Mouse (Mus musculus): ENCODE measurements around the gene Ifnk.

Gene Ifnk

DNA sequence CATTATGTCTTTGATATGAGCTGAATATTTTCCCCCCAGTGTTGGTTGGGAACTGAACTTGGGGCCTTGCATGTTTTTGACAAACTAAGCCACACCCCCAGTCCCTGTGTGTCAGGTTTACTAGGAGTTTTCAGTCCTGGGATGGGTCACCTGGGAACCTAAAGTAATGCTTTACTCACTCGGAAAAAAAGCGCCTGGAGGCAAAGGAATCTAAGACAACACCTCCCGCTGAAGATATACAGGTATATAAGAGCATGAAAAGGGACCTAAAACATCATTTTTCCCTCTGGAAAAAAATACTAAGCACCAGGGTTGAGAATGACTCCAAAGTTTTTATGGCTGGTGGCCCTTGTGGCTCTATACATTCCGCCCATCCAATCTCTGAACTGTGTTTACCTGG is at the start of gene Ifnk:
Gene Ifnk, plus strand, starts transcription at position 301 of the 400 bp plus-strand sequence.
- no peak for DNase-seq

DNA sequence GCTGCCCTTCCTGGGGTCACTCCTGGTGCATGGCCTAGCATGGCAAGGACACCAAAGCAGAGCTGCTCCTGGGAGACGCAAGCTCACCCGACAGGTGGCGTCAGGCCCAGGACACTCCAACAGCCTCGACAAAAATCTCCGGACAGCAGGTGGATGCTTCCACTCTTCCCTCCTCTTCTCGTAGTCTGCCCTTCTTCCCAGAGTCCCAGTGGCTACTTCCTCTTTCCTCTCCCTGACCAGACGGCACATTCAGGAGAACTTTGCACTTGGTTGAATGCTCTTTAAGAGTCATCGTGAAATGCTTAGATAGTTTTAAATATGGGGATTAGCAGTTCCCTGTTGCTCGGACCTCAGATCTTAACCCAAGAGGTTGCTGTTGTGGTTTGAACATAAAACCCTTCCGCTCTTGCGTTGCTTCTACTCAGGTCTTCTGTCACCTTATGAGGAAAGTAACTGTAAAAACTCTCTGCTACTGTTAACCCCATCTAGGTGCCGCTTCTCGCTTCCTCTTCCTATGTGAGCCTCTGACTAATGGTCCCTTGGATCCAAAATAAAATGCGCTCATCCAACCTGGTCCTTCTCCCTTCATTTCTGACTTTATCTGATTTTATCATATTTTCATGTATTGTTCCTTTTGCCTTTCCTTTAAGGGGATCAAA is 46.6 kb upstream of the Ifnk start:
- DNase-seq, result no peak

DNA sequence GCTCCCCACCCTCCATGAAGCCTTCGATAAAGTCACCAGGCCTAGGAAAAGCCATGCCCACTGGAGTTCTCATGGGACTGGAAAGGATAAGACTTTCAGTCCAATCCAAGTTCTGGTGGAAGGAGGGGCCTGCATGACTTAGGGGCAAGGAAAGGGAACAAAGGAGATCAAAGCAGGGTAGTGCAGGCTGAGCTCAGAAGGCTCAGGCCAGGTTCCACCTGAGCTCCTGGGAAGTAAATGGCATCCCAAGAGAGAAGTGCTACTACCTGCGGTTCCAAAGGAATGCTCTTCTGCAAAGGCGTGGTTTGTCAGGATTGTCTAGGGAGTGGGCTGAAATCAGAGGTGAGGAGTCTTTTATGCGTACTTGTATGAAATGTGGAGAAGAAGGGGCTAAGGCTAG is 39.4 kb upstream of the Ifnk start:
- DNase-seq, result no peak

DNA sequence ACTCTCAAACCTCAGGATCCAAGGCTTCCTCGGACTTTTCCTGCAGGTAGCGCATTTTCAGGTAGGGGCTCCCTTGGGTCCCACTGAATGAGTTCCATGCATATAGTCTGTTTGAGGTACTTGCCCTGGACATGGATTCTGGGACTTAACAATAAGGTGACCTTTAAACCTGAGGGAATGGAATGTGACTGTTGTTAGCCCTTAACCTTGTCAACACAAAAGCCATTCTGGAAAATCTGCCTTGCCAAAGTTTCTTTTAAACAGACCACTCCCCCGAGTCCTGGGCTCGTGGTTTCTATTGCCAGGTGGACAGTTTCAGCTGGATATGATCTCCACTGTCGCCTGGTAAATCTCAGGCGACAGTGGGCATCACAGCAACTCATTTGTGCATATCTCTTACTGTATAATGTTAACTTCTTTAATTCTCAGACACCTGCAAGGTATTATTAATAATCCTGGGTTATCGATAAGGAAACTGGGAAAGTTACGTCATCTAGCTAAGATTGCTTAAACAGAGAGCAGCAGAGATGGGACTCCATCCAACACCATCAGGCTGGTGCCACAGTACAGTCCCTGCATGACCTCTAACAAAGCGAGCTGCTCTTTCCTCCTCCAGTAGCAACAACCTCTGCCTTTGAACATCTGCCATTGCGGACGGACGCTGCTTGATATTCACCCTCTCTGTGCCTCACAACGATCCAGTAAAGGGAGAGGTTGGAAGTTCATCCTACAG is 38.2 kb upstream of the Ifnk start:
- no peak for DNase-seq

DNA sequence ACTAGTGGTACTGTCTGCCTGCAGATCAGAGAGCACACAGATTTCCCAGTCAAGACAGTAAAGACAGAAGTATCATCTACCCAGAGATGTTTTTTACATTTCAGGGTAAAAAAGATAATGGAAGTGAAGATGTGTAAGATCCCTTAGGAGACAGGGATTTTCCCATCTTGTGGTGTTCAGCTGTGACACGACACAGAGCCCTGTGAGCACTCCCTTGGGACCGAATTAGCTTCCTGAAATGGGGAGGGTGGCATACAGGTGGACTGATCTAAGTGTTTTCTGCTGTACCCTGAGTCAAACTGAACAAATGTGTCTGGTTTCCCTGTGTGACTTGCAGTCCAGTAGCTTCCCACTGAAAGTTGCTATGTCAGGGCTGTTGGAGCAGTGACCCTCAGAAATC is 36.9 kb upstream of the Ifnk start:
- no peak for DNase-seq

DNA sequence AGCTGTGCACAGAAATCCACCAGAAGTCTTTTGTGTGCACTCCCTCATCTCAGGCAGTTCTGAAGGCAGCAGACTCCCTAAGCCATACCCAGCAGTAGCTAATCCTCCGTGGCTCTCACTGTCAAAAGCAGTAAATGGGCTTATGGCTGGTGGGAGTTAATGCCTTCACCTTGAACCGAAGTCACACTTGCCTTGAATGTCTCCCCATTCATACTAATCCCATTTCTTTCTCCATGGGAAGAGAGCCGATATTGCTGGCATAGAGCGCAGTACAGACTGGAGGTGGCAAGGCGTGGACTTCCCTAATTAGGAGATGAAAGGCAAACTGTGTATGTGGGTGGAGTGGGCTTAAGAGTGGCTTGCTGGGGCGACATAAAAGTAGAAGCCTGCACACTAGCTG is 35.9 kb upstream of the Ifnk start:
- DNase-seq, result no peak

DNA sequence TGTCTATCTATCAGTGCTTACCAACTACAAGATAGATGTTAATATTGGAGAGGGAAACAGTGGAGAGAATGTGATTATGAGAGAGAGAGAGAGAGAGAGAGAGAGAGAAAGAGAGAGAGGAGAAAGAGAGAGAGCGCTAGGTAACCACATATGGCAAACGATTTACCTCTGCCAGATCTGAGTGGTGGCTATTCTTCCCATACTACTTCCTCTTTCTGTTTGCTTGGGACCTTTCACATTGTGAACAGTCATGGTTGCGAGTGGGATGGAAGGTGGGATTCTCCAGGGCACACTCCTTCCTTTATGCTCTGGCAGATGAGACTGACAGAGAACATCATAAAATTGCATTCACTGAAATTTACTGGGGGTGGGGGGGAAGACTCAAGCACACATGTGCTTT is 34.7 kb upstream of the Ifnk start:
- DNase-seq, result no peak

DNA sequence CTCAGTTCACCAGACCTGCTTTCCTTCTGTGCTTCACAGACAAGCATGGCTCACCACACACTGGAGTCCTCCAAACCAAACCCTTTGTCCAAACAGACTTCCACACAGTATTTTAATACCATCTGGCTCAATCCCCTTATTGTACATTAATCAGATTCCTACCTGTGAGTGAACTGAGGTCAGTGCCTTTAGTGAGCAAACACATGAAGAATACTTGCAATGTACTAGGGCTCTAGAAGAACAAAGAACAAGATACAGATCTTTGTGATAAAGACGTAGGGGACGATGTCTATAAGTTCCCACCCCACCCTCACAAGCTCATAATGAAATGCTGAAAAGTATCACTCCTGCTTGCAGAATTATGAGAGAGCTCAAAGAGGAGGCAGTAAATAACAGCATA is 33.0 kb upstream of the Ifnk start:
- DNase-seq, result no peak

DNA sequence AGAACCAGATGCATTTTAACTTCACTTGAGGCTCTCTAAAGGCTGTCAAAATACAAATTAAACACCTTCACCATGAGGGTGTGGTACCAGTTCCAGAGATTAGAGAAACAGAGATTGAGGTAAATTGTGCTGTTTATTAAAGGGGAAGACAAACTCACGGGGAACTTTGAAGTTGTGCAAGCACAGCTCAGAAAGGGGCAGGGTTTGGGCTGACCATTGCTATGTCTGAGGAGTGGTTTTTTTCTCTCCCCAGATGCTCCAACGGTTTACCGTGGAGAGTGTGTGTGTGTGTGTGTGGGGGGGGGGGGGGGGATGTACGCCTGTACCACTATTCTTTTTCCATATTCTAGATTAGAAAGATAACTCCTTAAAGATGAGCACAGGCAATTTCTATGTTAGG is 31.7 kb upstream of the Ifnk start:
- no peak for DNase-seq

DNA sequence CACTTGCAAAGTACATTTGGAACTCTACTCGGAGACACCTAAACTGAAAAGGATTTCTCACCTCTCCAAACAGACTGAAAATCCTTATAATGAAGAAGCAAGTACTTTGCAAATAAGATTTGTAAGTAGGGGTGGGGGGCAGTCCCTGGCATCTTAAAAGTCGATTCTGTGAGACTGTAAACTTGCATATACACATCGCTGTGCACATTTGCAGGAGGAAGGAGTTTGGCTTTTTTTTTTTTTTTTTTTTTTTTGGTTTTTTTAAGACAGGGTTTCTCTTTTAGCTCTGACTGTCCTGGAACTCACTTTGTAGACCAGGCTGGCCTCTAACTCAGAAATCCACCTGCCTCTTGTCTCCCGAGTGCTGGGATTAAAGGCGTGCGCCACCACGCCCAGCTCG is 31.3 kb upstream of the Ifnk start:
- DNase-seq, result no peak

DNA sequence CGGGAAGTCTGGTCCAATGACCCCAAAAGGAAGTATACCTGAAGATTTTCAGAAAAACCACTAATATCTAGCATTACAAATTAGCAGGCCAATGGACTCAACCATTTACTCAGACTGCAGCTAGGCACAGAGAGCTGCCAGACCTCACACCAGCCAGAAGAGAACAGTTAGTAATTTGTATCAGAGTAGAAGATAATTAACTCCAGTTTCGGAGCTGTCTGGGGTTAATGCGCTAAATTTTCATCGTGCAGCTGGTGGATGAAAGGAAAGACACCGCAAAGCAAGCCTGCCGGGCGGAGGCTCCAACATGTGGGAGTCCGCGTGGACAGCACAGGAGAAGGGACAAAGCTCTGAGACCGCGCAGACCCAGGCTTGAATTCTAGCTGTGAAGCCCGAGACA is 30.8 kb upstream of the Ifnk start:
- DNase-seq, result peak; percentile 40

DNA sequence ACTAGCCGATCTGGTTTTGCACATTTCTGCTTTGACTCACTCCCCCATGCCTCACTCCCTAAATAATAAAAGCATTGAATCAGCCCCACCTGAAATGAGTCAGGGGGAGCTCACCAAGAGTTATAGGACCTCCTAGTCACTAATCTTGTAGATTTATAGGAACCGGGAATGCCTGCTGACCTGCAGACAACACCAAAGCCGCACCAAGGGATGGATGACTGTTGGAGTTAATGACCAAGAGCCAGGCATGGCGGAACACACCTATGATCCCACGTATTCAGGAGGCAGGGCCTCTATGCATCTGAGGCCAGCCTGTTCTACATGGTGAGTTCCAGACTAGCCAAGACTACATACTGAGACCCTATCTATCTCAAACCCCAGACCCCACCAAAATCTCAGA is 28.8 kb upstream of the Ifnk start:
- no peak for DNase-seq

DNA sequence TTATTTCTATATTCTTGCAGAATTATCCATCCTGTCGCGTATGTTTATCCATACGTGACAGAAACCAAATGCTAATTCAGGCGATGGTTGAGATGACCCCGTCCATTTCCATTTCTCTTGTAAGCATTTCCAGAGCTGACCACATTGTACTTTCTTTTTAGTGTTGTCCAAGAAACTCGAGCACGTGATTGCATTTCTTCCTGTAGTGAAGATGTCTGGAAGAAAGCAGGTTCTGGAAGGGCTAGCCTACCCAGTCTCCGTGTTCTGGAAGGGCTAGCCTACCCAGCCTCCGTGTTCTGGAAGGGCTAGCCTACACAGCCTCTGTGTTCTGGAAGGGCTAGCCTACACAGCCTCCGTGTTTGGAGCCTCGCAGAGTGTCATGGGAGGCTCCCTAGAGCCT is 27.8 kb upstream of the Ifnk start:
- DNase-seq, result no peak

DNA sequence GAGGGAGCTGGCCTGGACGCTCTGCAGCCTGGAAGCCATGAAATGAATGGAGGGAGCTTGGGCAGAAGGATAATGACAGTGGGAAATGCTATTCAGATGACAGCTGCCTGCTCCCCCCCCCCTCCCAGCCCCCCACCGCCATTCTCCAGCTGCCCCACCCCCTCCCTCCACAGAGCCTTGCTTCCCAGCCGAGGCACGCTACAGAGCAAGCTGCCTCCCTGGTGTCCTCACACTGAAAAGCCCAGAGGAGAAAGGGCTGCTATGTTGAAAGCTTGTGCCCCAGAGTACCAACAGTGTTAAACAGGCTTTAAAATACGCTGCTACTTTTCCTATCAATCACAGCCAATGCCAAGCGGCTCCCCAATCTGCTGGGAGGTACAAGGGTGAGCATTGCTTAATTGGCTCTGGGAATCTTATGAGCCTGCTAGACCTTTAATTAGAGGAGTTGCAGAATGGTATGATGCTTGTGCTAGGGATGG is 26.5 kb upstream of the Ifnk start:
- DNase-seq, result no peak

DNA sequence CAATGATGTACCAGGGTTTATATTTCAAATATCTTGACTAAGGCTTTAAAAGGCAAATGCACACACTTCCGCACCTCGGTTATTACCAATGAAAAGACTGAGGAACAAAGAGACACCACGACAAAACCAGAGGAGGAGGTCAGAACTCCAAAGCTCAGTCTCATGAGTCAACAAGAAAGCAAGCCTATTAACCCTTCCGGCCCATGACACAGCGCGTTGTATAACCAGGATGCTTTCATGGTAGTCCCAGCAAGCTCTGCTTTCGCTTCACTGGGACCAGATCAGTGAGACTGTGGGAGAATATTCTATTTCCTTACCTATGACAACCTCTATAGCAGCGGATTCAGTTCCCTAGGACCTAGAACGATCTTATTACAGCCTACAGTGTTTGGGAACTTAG is 25.1 kb upstream of the Ifnk start:
- no peak for DNase-seq

DNA sequence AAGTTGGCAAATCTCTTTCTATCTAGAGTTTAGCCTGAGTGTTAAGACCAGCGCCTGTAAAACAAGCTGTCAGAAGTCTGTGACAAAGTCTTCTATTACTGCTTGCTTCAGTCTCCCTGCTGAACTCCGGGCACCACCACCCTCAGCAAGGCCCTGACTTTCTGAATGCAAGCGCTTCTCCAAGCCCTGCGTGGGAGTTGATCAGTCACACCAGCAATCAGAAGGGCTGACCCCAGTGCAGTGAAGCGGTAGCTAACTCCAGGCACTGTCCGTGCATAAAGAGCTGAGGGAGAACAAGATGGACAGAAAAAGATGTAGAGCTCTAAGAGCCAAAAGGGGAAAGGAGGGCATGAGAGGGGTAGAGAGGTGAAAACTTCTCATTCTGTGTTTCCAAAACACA is 24.1 kb upstream of the Ifnk start:
- peak; percentile 15 for DNase-seq

DNA sequence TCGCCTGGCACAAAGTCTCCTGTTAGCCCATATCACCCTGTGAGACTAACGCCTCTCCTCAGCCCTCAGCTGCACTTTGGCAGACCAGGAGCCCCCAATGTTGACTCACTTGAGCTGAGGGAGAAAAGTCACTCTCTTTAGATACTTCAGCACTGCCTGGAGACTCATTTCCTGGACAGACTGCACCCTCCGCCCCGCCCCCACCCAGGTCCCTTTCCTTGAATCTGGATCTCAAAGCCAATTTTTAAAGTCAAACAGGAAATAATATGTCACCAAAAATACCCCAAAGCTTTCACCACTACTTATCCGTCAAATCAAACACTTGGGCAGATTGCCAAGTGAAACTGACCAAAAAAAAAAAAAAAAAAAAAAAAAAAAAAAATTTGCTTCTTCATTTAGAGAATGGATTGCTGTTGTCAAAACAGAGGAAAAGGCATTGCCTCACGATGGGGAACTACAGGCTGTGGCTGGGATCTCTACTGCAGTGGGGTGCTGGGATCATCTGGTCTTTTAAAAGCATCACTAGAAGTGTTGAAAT is 21.4 kb upstream of the Ifnk start:
- no peak for DNase-seq

DNA sequence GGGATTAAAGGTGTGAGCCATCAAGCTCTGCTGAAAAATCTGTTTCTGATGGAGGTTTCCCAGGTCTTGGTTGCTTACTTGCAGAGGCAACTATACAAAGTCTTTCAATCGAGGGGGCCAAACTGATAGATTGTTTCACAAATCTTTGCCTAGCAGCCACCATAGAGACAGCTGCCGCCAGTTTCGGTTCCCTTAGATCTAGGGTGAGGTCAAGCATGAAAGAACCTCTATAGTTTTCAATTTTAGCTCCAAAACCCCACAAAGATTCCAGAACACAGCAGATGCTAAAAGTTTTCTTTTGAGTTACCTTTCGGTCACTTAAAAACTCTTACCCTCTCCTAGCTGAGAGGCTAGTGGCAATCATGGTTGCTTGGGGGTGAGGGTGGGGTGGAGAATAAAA is 20.3 kb upstream of the Ifnk start:
- no peak for DNase-seq

DNA sequence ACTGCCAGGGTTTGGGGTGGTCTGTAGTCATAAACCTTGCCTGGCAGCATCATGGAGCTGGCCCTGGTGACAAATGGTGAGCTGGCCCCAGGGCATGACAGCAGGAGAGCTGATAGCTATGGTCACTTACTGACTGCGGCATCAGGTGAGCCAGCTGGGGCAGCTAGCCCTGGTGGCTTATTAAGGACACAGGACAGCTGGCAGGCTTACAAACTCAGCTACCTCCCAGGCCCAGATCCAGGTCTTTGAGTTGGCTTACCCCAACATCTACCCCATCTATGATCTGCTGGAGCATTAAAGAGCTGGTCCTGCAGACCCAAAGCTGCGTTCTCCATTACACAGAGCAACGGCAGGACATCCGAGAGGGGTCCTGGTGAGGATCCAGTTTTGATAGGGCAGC is 18.4 kb upstream of the Ifnk start:
- no peak for DNase-seq

DNA sequence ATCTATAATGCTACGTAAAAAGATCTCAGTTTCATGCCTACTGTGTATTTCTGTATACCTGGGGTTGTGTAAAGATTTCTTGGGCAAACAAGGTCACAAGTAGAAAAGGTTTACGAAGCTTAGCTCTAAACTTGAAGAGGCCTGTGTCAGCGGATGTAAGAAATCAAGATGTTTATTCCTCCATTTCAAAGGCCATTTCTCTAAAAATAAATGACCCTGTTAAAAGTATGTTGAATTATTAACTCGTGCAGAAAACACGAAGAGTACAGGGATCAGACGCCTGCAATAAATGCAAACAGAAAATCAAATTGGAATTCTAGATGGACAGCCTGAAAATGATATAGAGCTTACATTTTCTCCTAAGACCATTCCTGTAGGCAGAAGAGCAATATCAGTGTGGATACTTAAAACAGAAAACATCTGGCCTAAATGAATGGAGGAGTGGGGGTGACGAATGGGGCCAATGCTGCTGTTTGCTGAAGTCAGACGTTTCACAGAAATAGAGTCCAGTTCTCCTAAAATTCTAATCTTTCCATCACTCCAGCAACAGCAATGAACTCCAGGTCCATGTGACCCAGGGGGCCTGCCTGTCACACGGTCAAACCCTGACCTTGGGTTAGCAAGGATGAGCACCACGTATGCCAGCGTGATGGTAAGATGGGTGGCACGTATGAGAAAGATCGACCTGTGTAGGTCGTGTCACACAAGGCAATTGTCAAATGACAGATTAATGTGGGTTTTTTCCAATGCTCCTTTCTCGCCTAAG is 16.8 kb upstream of the Ifnk start:
- DNase-seq, result no peak

DNA sequence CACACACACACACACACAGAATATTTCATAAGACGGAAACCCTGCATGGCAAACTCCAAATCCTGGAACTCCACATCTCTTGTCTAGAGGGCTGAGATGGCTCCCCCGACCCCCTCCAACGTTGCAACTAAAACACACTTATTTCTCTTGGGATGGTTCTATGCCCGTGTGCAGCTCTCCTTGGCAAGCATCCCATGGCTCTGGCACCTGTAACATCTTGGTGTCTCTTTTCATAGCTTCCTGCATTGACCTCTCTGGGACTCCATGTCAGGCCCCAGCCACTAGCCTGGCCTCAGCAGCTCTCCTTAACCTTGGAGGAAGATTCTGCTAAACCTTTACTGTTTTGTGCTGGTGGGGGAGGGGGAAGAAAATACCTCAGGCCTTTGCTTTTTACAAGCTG is 16.1 kb upstream of the Ifnk start:
- DNase-seq, result no peak

DNA sequence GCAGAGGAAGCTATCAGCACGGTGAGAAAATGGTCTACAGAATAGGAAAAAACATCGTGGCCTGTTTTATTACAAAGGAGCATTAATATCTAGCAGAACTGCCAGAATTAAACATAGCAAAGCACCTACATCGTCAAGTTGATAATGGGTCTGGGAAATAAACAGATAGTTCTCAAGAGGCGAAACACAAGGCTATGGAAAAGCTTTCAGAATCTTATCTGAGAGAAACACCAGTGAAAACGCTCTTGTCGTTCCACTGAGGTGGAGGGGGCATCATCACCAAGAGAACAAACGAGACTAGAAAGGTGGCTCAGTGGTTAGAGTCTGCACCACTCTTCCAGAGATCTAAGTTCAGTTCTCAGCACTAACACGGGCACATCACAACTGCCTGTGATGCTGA is 14.9 kb upstream of the Ifnk start:
- DNase-seq, result no peak

DNA sequence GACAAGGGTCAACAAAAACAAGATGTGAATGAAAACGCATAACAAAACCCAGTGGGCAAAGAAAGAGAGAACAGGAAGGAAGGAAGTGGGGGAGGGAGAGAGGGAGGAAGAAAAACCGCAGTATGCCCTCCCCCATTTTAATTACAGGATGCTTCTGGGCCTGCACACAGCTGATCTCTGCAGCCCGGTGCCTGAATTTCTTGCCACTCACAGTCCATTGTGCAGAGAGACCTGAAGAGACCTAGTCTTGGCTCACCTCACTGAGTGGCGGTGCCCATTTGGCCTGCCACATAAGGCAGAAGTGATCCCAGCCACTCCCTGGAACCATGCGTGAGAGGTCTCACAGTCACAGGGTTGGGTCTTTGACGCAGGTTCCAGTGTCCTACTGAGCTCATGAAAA is 13.8 kb upstream of the Ifnk start:
- DNase-seq, result no peak

DNA sequence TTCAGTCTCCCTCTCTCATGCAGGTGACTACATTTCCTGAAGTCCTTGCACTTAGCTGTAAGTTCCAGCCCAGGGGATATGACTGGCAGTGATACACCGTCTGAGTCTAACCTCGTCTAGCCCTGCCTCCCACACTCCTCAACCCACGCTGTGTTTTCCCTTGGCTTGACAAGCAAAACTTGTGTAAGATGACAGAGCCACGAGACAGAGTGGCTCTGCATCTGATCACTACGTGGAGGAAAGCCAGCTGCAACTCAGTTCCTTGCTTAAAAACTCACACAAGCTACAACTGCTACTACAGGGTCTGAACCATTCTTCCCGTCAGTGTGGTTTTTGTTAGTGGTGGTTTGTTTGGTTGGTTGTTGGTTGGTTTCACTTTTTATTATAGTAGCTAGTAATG is 11.5 kb upstream of the Ifnk start:
- no peak for DNase-seq
